Mouse (Mus musculus): ENCODE measurements around the gene Tpx2. TPM values are rescaled to one million over a fixed set of nuclear protein-coding genes. Genes with fewer than 3 reads are reported as not detected.
A peak's percentile ranks its signal among the peaks of the same experiment; 100 is the strongest.

Tpx2 gene
- polyA plus RNA-seq, 1 experiment from 2014 or later: 51.1 TPM

- WGBS: 90% methylated on average over 5 of the region's 5 CpGs
- ATAC-seq (replicated peaks): no peak
- Histone ChIP-seq H3K27me3 (no peaks in the 10 kb centered on the region), H3K4me2 (replicated peaks) (no peak overlapping the region), H3K36me3 (peaks cover 52% of the 10 kb centered on the region), H3K4me3 (no peak overlapping the region), H3K27ac (replicated peaks) (no peak overlapping the region), H3K9me3 (no peaks in the 10 kb centered on the region), H3K9ac (replicated peaks) (no peak overlapping the region), H3K4me1 (no peaks in the 10 kb centered on the region)
Observed at GRCm38 (mm10) chr2:152888774-152889173, 41.0 kb downstream of the Tpx2 start.

GRCm38 (mm10) chr2:152895834-152896233 is 48.1 kb downstream of the Tpx2 start:
- no peak overlapping the region for H3K4me3 ChIP-seq
- no peaks in the 10 kb centered on the region for H3K27me3 ChIP-seq
- no peaks in the 10 kb centered on the region for H3K9me3 ChIP-seq
- H3K36me3 ChIP-seq: peaks cover 32% of the 10 kb centered on the region
- H3K27ac ChIP-seq (replicated peaks): no peak overlapping the region
- H3K9ac ChIP-seq (replicated peaks): no peak overlapping the region
- 89% methylated on average over 9 of the region's 9 CpGs for WGBS
- H3K4me2 ChIP-seq (replicated peaks): no peak overlapping the region
- H3K4me1 ChIP-seq: no peaks in the 10 kb centered on the region
- no peak for ATAC-seq (replicated peaks)

- H3K9me3 ChIP-seq: no peaks in the 10 kb centered on the region
- no peak overlapping the region for H3K9ac ChIP-seq (replicated peaks)
- no peak overlapping the region for H3K27ac ChIP-seq (replicated peaks)
- no peaks in the 10 kb centered on the region for H3K4me1 ChIP-seq
- WGBS: 89% methylated on average over 3 of the region's 3 CpGs
- H3K4me3 ChIP-seq: no peak overlapping the region
- H3K27me3 ChIP-seq: no peaks in the 10 kb centered on the region
- H3K36me3 ChIP-seq: peaks cover 23% of the 10 kb centered on the region
- H3K4me2 ChIP-seq (replicated peaks): no peak overlapping the region
- ATAC-seq (replicated peaks): no peak
Observed at GRCm38 (mm10) chr2:152896926-152897325, 49.2 kb downstream of the Tpx2 start.

GRCm38 (mm10) chr2:152899011-152899410 is 51.2 kb downstream of the Tpx2 start:
- Histone ChIP-seq H3K4me3 (no peak overlapping the region), H3K4me2 (replicated peaks) (no peak overlapping the region), H3K27me3 (no peaks in the 10 kb centered on the region), H3K9me3 (no peaks in the 10 kb centered on the region), H3K4me1 (no peaks in the 10 kb centered on the region), H3K36me3 (peaks cover 6% of the 10 kb centered on the region), H3K9ac (replicated peaks) (no peak overlapping the region), H3K27ac (replicated peaks) (no peak overlapping the region)
- no peak for ATAC-seq (replicated peaks)
- 85% methylated on average over 6 of the region's 6 CpGs for WGBS

- 90% methylated on average over 15 of the region's 15 CpGs for WGBS
- no peak overlapping the region for H3K4me2 ChIP-seq (replicated peaks)
- ATAC-seq (replicated peaks): no peak
- H3K4me3 ChIP-seq: no peak overlapping the region
- H3K9me3 ChIP-seq: no peaks in the 10 kb centered on the region
- H3K27ac ChIP-seq (replicated peaks): no peak overlapping the region
- H3K9ac ChIP-seq (replicated peaks): no peak overlapping the region
- 0 out of 2 replicates have a peak, but pooled peaks cover under 1% of the 10 kb centered on the region for H3K4me1 ChIP-seq
- H3K27me3 ChIP-seq: no peaks in the 10 kb centered on the region
- no peaks in the 10 kb centered on the region for H3K36me3 ChIP-seq
Observed at GRCm38 (mm10) chr2:152901296-152901695, 53.5 kb downstream of the Tpx2 start.

- H3K4me2 ChIP-seq (replicated peaks): no peak overlapping the region
- H3K9ac ChIP-seq (replicated peaks): no peak overlapping the region
- no peaks in the 10 kb centered on the region for H3K9me3 ChIP-seq
- H3K27ac ChIP-seq (replicated peaks): no peak overlapping the region
- 8% methylated on average over 3 of the region's 3 CpGs for WGBS
- no peaks in the 10 kb centered on the region for H3K36me3 ChIP-seq
- H3K27me3 ChIP-seq: no peaks in the 10 kb centered on the region
- H3K4me3 ChIP-seq: no peak overlapping the region
- H3K4me1 ChIP-seq: peaks cover 14% of the 10 kb centered on the region
- no peak for ATAC-seq (replicated peaks)
Observed at GRCm38 (mm10) chr2:152902658-152903057, 54.9 kb downstream of the Tpx2 start.

GRCm38 (mm10) chr2:152903586-152903985 is 55.8 kb downstream of the Tpx2 start:
- Histone ChIP-seq H3K9ac (replicated peaks) (no peak overlapping the region), H3K27me3 (no peaks in the 10 kb centered on the region), H3K4me1 (peaks cover 14% of the 10 kb centered on the region), H3K27ac (replicated peaks) (no peak overlapping the region), H3K9me3 (no peaks in the 10 kb centered on the region), H3K36me3 (no peaks in the 10 kb centered on the region), H3K4me2 (replicated peaks) (no peak overlapping the region), H3K4me3 (no peak overlapping the region)
- WGBS: 94% methylated on average over 4 of the region's 4 CpGs
- ATAC-seq (replicated peaks): no peak

GRCm38 (mm10) chr2:152904127-152904643 is 56.4 kb downstream of the Tpx2 start:
- no peak for ATAC-seq (replicated peaks)
- Histone ChIP-seq H3K9me3 (no peaks in the 10 kb centered on the region), H3K27me3 (no peaks in the 10 kb centered on the region), H3K36me3 (no peaks in the 10 kb centered on the region), H3K4me2 (replicated peaks) (no peak overlapping the region), H3K4me3 (no peak overlapping the region), H3K4me1 (peaks cover 14% of the 10 kb centered on the region), H3K27ac (replicated peaks) (no peak overlapping the region), H3K9ac (replicated peaks) (no peak overlapping the region)
- 76% methylated on average over 5 of the region's 5 CpGs for WGBS

- Histone ChIP-seq H3K9me3 (no peaks in the 10 kb centered on the region), H3K4me1 (peaks cover 14% of the 10 kb centered on the region), H3K27me3 (no peaks in the 10 kb centered on the region), H3K4me3 (no peak overlapping the region), H3K27ac (replicated peaks) (no peak overlapping the region), H3K4me2 (replicated peaks) (no peak overlapping the region), H3K36me3 (no peaks in the 10 kb centered on the region), H3K9ac (replicated peaks) (no peak overlapping the region)
- ATAC-seq (replicated peaks): no peak
- 73% methylated on average over 11 of the region's 11 CpGs for WGBS
Observed at GRCm38 (mm10) chr2:152905036-152905829, 57.5 kb downstream of the Tpx2 start.

GRCm38 (mm10) chr2:152906274-152907037 is 58.7 kb downstream of the Tpx2 start:
- peaks cover 4% of the 10 kb centered on the region; the same call in 1 of the 2 replicates for H3K27me3 ChIP-seq
- no peak overlapping the region for H3K9ac ChIP-seq (replicated peaks)
- H3K9me3 ChIP-seq: no peaks in the 10 kb centered on the region
- no peak overlapping the region for H3K27ac ChIP-seq (replicated peaks)
- no peak overlapping the region for H3K4me3 ChIP-seq
- H3K4me2 ChIP-seq (replicated peaks): no peak overlapping the region
- WGBS: 61% methylated on average over 9 of the region's 9 CpGs
- H3K4me1 ChIP-seq: peaks cover 14% of the 10 kb centered on the region
- ATAC-seq (replicated peaks): 0 out of 2 replicates have a peak, but pooled peaks have one; percentile 35
- H3K36me3 ChIP-seq: no peaks in the 10 kb centered on the region

GRCm38 (mm10) chr2:152907114-152907943 is 59.6 kb downstream of the Tpx2 start:
- no peak for ATAC-seq (replicated peaks)
- no peak overlapping the region for H3K9ac ChIP-seq (replicated peaks)
- H3K27ac ChIP-seq (replicated peaks): no peak overlapping the region
- 55% methylated on average over 14 of the region's 14 CpGs for WGBS
- H3K27me3 ChIP-seq: peaks cover 9% of the 10 kb centered on the region
- H3K4me2 ChIP-seq (replicated peaks): no peak overlapping the region
- H3K4me1 ChIP-seq: peaks cover 14% of the 10 kb centered on the region
- H3K36me3 ChIP-seq: no peaks in the 10 kb centered on the region
- no peak overlapping the region for H3K4me3 ChIP-seq
- H3K9me3 ChIP-seq: no peaks in the 10 kb centered on the region
